Mouse (Mus musculus): ENCODE data around the gene Naa25.

GRCm38 (mm10) chr5:121389691-121390090 lies 8.0 kb upstream of the Naa25 start:
- TF ChIP-seq POLR2A (IDR thresholded peaks at IDR 0.05; ENCODE audit: borderline replicate concordance, control insufficient read depth, low read depth, low read length) (no peak), CTCF (IDR thresholded peaks at IDR 0.05; ENCODE audit: control insufficient read depth, insufficient read depth, low read length) (no peak)

Measured in bone marrow, adult 2 months (tissue).